Mouse (Mus musculus) olfactory bulb, adult 2 months (tissue): Measurements from ENCODE around the gene Zfyve28.

ENCODE experiments used
- CTCF ChIP-seq: fragments of 200-500 bp; IDR thresholded peaks from 2 replicates; pipeline ENCODE4 v1.5.1; 2012; ENCODE audit warnings: low read depth, mild to moderate bottlenecking, low read length, moderate library complexity; ENCODE audit not compliant: insufficient read depth
- POLR2A ChIP-seq: fragments of 200-500 bp; IDR thresholded peaks from 2 replicates; pipeline ENCODE4 v1.6.1; 2012; ENCODE audit warnings: mild to moderate bottlenecking, low read depth, low read length, moderate library complexity; ENCODE audit not compliant: insufficient read depth

- TF ChIP-seq POLR2A: no peak
- no peak for TF ChIP-seq CTCF
Observed at GRCm38 (mm10) chr5:34233221-34233515, 55.1 kb downstream of the Zfyve28 start.
